Mouse (Mus musculus): ENCODE results near the gene Ctdsp2. TPM values are rescaled to one million over a fixed set of nuclear protein-coding genes. Genes with fewer than 3 reads are reported as not detected.

Gene Ctdsp2
- polyA plus RNA-seq, 1 experiment from 2014 or later, result 43.1 TPM

DNA sequence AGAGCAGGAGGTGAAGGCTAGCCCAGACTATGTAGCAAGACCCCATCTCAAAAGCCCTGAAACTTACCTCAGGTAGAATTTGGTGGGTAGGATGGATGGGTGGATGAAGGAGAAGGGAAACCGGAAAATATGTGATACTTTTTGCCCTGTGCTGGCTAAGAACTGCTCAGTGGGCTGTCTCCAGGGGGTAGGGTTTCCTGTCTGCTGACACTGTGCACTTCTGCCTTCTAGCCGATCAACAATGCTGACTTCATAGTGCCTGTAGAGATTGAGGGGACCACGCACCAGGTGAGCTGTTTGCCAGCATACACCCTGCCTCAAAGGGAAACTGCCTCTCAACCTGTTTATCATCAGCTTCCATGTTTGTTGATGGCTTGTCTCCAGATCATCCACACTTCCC lies 15.1 kb downstream of the Ctdsp2 start:
- Histone ChIP-seq H3K27me3 (replicated peaks; ENCODE audit: control insufficient read depth, insufficient read depth, low read length) (no peaks in the 10 kb centered on the region), H3K27ac (ENCODE audit: low read depth, low read length) (no peak overlapping the region), H3K36me3 (ENCODE audit: control insufficient read depth, insufficient read depth) (peaks cover 63% of the 10 kb centered on the region), H3K9me3 (ENCODE audit: control insufficient read depth) (no peaks in the 10 kb centered on the region), H3K9ac (ENCODE audit: low read depth, low read length) (no peak overlapping the region; the same call in 1 of the 2 replicates), H3K4me3 (ENCODE audit: low read depth, low read length) (no peak overlapping the region), H3K4me1 (replicated peaks; ENCODE audit: control insufficient read depth, insufficient read depth, low read length) (peaks cover 4% of the 10 kb centered on the region; the same call in 1 of the 2 replicates), H3K4me2 (replicated peaks; ENCODE audit: low read depth) (no peak overlapping the region)
- WGBS, result 87% methylated on average over 3 of the region's 3 CpGs
- no peak for TF ChIP-seq CTCF (IDR thresholded peaks at IDR 0.05; ENCODE audit: low read depth)
- no peak for ATAC-seq

DNA sequence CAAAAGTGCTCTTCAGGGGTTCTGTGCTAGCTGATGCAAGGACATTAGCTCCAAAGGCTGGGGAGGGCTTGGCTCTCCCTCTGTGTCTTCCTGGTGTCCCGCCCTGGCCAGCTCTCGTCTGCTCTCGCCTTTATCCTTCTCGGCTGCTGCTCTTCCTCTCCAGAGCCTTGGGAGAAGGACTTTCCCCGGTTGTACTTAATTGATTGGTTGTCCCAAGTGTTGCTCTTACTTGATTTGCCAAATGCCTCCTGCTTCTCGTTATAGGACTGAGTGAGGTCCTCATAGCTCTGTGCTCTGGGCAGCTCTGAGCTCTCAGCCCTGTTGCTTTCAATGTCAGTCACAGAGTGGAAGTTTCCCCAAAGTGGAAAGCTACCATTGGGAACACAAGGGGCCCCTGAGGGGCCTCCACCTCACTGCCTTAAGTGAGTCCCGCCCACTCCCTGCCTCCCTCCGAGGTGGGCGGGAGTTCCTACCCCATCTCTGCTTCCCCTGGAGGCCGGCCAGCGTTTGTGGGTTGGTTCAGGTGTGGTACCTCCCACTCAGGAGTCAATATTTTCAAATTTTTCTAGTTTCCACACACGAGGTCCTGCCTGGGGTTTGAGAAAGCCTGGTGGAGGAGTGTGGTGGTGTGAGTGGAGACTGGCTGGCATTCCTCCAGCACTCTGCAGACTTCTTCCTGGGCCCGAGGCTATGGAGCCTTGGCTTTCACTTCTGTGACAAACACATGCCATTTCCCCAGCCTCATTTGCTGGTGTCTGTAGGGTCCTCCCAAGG lies 19.0 kb downstream of the Ctdsp2 start:
- no peak overlapping the region for H3K4me3 ChIP-seq (ENCODE audit: low read depth, low read length)
- 57% methylated on average over 13 of the region's 13 CpGs for WGBS
- no peak for ATAC-seq
- no peak overlapping the region for H3K27ac ChIP-seq (ENCODE audit: low read depth, low read length)
- no peaks in the 10 kb centered on the region for H3K27me3 ChIP-seq (replicated peaks; ENCODE audit: control insufficient read depth, insufficient read depth, low read length)
- H3K36me3 ChIP-seq (ENCODE audit: control insufficient read depth, insufficient read depth), result peaks cover 62% of the 10 kb centered on the region
- no peaks in the 10 kb centered on the region for H3K4me1 ChIP-seq (replicated peaks; ENCODE audit: control insufficient read depth, insufficient read depth, low read length)
- TF ChIP-seq CTCF (IDR thresholded peaks at IDR 0.05; ENCODE audit: low read depth), result no peak
- H3K9ac ChIP-seq (ENCODE audit: low read depth, low read length), result no peak overlapping the region
- no peak overlapping the region for H3K4me2 ChIP-seq (replicated peaks; ENCODE audit: low read depth)
- H3K9me3 ChIP-seq (ENCODE audit: control insufficient read depth), result no peaks in the 10 kb centered on the region

DNA sequence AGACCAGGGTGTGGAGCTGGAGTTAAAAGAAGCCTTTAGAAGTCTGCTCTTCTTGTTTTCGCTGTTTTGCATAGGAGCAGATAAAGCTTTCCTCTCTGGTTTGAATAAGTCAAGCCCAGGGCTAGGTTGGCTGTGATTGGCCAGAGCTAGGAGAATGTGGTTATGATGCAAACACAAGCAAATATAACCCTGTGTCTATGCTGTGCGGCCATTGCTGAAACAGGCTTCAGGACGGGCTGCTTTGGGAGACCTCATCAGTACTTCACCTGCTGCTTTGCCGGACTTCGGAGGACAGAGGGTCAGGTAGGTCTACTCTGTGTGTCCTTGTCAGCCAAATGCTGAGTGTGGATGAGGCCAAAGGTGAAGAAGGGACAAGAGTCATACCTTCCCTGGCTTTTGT lies 22.0 kb downstream of the Ctdsp2 start, which contains the start of gene Avil:
Avil (plus strand) TSS at position 181 of the 400 bp plus-strand sequence.
- Histone ChIP-seq H3K4me2 (replicated peaks; ENCODE audit: low read depth) (no peak within 1 kb of the TSS), H3K36me3 (ENCODE audit: control insufficient read depth, insufficient read depth) (peaks cover 32% of the 10 kb centered on the region), H3K9me3 (ENCODE audit: control insufficient read depth) (no peaks in the 10 kb centered on the region), H3K9ac (ENCODE audit: low read depth, low read length) (no peak within 1 kb of the TSS), H3K27ac (ENCODE audit: low read depth, low read length) (no peak within 1 kb of the TSS), H3K4me1 (replicated peaks; ENCODE audit: control insufficient read depth, insufficient read depth, low read length) (no peaks in the 10 kb centered on the region), H3K4me3 (ENCODE audit: low read depth, low read length) (no peak within 1 kb of the TSS), H3K27me3 (replicated peaks; ENCODE audit: control insufficient read depth, insufficient read depth, low read length) (no peaks in the 10 kb centered on the region)
- 74% methylated on average over 5 of the region's 5 CpGs for WGBS
- TF ChIP-seq CTCF (IDR thresholded peaks at IDR 0.05; ENCODE audit: low read depth), result no peak
- no peak for ATAC-seq

DNA sequence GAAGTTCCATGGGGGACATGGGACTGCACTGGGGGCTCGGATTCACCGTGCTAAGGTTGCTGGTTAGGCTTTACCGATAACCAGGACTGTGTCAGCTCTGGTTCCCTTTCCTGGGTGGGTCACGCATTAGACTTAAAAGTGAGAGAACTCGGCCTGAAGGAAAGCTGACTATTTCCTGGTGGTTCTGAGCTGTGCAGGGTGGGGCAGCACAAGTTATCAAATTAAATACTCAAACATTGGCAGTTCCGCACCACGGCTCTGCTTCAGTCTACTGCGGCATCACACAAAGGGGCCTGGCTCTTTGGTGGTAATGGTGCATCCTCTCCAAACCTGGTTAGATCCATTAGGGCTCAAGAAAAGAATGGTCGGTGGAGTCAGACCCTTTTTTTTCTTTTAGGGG lies 22.8 kb downstream of the Ctdsp2 start:
- Histone ChIP-seq H3K9ac (ENCODE audit: low read depth, low read length) (no peak overlapping the region), H3K4me1 (replicated peaks; ENCODE audit: control insufficient read depth, insufficient read depth, low read length) (no peaks in the 10 kb centered on the region), H3K9me3 (ENCODE audit: control insufficient read depth) (no peaks in the 10 kb centered on the region), H3K27me3 (replicated peaks; ENCODE audit: control insufficient read depth, insufficient read depth, low read length) (no peaks in the 10 kb centered on the region), H3K4me2 (replicated peaks; ENCODE audit: low read depth) (no peak overlapping the region), H3K4me3 (ENCODE audit: low read depth, low read length) (no peak overlapping the region), H3K36me3 (ENCODE audit: control insufficient read depth, insufficient read depth) (peaks cover 25% of the 10 kb centered on the region), H3K27ac (ENCODE audit: low read depth, low read length) (no peak overlapping the region)
- no peak for TF ChIP-seq CTCF (IDR thresholded peaks at IDR 0.05; ENCODE audit: low read depth)
- 52% methylated on average over 9 of the region's 9 CpGs for WGBS
- ATAC-seq, result no peak

DNA sequence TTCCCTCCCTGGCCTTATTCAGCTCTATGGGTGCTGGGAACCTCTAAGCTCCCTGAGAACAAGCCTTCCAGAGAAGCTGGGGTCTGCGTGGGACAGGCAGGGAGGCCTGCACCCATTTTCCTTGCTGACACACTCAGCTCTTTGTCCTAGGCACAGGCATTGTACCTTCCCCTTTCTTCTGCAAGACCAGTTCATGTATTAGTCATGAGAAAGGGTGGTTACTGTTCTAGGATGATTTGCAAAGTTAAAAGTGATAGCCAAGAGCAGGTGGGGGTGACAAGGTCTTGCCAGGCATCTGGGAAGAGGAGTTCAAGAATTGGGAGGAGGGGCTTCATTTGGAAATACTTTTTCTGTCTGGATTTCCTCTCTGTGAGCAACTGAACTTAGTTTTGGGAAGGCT lies 23.5 kb downstream of the Ctdsp2 start:
- Histone ChIP-seq H3K9me3 (ENCODE audit: control insufficient read depth) (no peaks in the 10 kb centered on the region), H3K4me1 (replicated peaks; ENCODE audit: control insufficient read depth, insufficient read depth, low read length) (no peaks in the 10 kb centered on the region), H3K9ac (ENCODE audit: low read depth, low read length) (no peak overlapping the region), H3K4me3 (ENCODE audit: low read depth, low read length) (no peak overlapping the region), H3K27me3 (replicated peaks; ENCODE audit: control insufficient read depth, insufficient read depth, low read length) (no peaks in the 10 kb centered on the region), H3K4me2 (replicated peaks; ENCODE audit: low read depth) (no peak overlapping the region), H3K27ac (ENCODE audit: low read depth, low read length) (no peak overlapping the region), H3K36me3 (ENCODE audit: control insufficient read depth, insufficient read depth) (peaks cover 25% of the 10 kb centered on the region)
- no peak for TF ChIP-seq CTCF (IDR thresholded peaks at IDR 0.05; ENCODE audit: low read depth)
- ATAC-seq, result no peak
- WGBS, result 73% methylated on average over 1 of the region's 1 CpGs

DNA sequence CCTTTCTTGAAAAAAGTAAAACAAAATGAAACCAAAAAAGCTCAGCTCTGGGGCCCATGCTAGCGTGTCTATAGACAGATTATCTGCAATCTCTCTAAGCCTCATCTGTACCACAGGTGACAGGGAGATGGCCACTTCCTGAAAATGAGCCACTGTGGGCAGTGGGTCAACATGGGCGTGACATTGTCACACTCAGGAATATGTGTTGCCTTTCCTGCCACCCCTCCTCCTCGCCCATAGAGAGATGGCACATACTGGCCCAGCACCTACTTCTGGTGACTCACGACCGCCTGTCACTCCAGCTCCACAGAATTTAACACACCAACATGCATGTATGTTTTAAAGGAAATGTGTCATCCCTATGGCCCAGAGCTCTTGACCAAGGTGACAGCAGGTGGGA lies 24.2 kb downstream of the Ctdsp2 start:
- Histone ChIP-seq H3K4me1 (replicated peaks; ENCODE audit: control insufficient read depth, insufficient read depth, low read length) (no peaks in the 10 kb centered on the region), H3K9me3 (ENCODE audit: control insufficient read depth) (no peaks in the 10 kb centered on the region), H3K36me3 (ENCODE audit: control insufficient read depth, insufficient read depth) (peaks cover 18% of the 10 kb centered on the region), H3K4me3 (ENCODE audit: low read depth, low read length) (no peak overlapping the region), H3K4me2 (replicated peaks; ENCODE audit: low read depth) (no peak overlapping the region), H3K27ac (ENCODE audit: low read depth, low read length) (no peak overlapping the region), H3K27me3 (replicated peaks; ENCODE audit: control insufficient read depth, insufficient read depth, low read length) (no peaks in the 10 kb centered on the region), H3K9ac (ENCODE audit: low read depth, low read length) (no peak overlapping the region)
- 82% methylated on average over 5 of the region's 5 CpGs for WGBS
- TF ChIP-seq CTCF (IDR thresholded peaks at IDR 0.05; ENCODE audit: low read depth), result no peak
- ATAC-seq, result no peak

All from intestine, postnatal 0 days (tissue).